Mouse (Mus musculus): Measurements from ENCODE around the gene Glb1.

DNA sequence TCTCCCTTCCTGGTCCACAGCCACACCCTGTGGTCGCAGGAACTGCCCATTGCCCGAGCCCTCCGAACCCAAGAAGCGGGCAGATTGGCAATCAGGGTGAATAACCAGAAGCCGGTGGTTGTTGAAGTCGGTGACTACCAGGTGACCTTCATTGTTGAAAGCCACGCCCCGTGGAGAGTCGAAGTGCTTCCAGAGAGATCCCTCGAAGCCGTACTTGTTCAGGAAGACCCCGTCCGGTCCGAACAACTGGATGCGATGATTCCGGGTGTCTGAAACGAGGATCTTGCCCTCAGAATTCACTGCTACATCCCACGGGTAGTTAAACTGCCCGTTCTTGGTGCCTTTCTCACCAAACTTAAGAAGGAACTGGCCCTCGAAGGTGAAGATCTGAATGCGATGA, 112.0 kb downstream of the Glb1 start:
- TF ChIP-seq POLR2A (IDR thresholded peaks at IDR 0.05; ENCODE audit: insufficient read depth, low read depth, low read length): no peak
- TF ChIP-seq CTCF (IDR thresholded peaks at IDR 0.05): no peak
- no peak for TF ChIP-seq EP300 (IDR thresholded peaks at IDR 0.05; ENCODE audit: insufficient read depth, low read depth, low read length)

All from heart, adult 2 months (tissue).